Mouse (Mus musculus) heart, embryonic 15.5 days (tissue): ENCODE measurements around the gene Tmem178b. TPM values are rescaled to one million over a fixed set of nuclear protein-coding genes. Genes with fewer than 3 reads are reported as not detected.

Experiments used
- ATAC-seq: fragments of 200-750 bp; cut with Nextera tagmentation; replicated peaks from 2 replicates; pipeline ENCODE4 v1.8.0; 2017; ENCODE audit warnings: low read depth, moderate TSS enrichment; ENCODE audit not compliant: insufficient number of reproducible peaks, insufficient read depth, low FRiP score
- H3K27ac ChIP-seq: fragments of 300-500 bp; sonication (generic); 2 replicates; pipeline ENCODE4 v1.5.1; 2015; ENCODE audit warnings: mild to moderate bottlenecking, inconsistent platforms
- H3K27me3 ChIP-seq: fragments of 300-500 bp; sonication (generic); 2 replicates; pipeline ENCODE4 v1.6.1; 2015; ENCODE audit warnings: inconsistent platforms
- H3K36me3 ChIP-seq: fragments of 300-500 bp; sonication (generic); 2 replicates; pipeline ENCODE4 v1.6.1; 2015; ENCODE audit warnings: mild to moderate bottlenecking, inconsistent platforms
- H3K4me1 ChIP-seq: fragments of 300-500 bp; sonication (generic); replicated peaks from 2 replicates; pipeline ENCODE4 v1.6.1; 2015; ENCODE audit warnings: inconsistent platforms
- H3K4me2 ChIP-seq: fragments of 300-500 bp; sonication (generic); 2 replicates; pipeline ENCODE4 v1.6.1; 2015; ENCODE audit warnings: inconsistent platforms, mild to moderate bottlenecking, moderate library complexity
- H3K4me3 ChIP-seq: fragments of 300-500 bp; sonication (generic); 2 replicates; pipeline ENCODE4 v1.5.1; 2015; ENCODE audit warnings: mild to moderate bottlenecking, inconsistent platforms
- H3K9ac ChIP-seq: fragments of 300-500 bp; sonication (generic); 2 replicates; pipeline ENCODE4 v1.6.1; 2015; ENCODE audit warnings: mild to moderate bottlenecking, inconsistent platforms
- H3K9me3 ChIP-seq: fragments of 300-500 bp; sonication (generic); replicated peaks from 2 replicates; pipeline ENCODE4 v1.6.1; 2016; ENCODE audit warnings: inconsistent platforms
- WGBS: fragments of 180-500 bp; shearing (Covaris S2); methylation state at CpG from one replicate; pipeline ENCODE4 v1.1.7; 2015; ENCODE audit warnings: mixed read lengths; 5-methylcytosine and 5-hydroxymethylcytosine counted together
- polyA plus RNA-seq: library from polyadenylated mRNA; unstranded; fragments of >200 nt; fragmentation: Nextera tagmentation; extraction: Ambion mirVana; gene quantifications from 2 replicates; pipeline ENCODE4 v1.2.1, GENCODE M21; 2015

Tmem178b gene
- polyA plus RNA-seq, 1 experiment from 2014 or later, result 0.01 TPM

DNA sequence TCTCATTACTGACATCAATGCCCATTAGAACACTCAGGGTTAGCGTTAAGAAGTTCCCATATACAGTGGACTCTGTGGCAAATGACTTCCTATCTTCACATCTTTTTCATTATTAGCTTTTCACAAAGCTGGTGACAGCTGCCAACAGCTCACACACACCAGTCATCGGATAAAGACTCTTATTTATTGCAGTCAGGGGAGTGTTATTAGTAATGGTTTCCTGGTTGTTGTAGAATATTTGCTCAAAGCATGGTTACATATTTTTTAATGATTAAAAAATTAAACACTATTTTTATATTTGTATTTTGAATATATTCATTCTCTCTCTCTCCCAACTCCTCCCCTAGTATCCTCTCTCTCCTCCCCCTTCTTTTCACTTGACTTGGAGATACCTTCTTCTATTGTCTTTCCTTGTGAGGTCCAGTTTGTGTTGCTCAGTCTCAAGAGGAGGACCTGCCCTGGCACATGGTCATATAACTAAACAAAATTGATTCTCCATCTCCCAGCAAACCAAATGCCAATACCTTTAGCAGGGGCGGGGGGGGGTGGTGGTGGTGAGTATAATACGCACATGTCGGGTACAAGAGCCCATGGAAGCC is 151.4 kb downstream of the Tmem178b start:
- no peak for ATAC-seq
- no peaks in the 10 kb centered on the region for H3K27me3 ChIP-seq
- no peaks in the 10 kb centered on the region for H3K9me3 ChIP-seq
- no peak overlapping the region for H3K4me3 ChIP-seq
- no peaks in the 10 kb centered on the region for H3K4me1 ChIP-seq
- 80% methylated on average over 5 of the region's 5 CpGs for whole genome bisulfite sequencing
- no peak overlapping the region for H3K27ac ChIP-seq
- H3K9ac ChIP-seq, result no peak overlapping the region
- no peaks in the 10 kb centered on the region for H3K36me3 ChIP-seq
- no peak overlapping the region for H3K4me2 ChIP-seq

DNA sequence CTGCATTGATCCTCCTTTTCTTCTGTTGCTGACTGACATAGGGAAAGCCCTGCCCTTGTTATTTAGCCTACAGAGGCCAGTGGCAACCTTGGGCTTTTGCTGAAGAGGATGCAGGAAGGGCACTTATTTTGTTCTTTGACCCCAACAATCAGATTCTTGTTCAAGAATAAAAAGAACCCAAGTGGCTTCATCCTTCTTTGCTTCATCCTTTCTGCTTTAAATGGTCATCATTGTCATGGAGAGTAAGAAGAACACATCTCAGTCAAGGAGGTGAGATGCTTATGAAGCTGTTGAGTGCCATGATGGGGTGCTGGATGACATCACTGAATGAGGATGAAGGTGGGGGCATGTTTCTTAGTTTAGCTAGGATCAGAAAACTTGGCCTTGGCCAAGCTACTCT is 159.8 kb downstream of the Tmem178b start:
- no peak overlapping the region for H3K9ac ChIP-seq
- H3K9me3 ChIP-seq, result no peaks in the 10 kb centered on the region
- no peaks in the 10 kb centered on the region for H3K36me3 ChIP-seq
- no peak overlapping the region for H3K4me3 ChIP-seq
- no peak for ATAC-seq
- H3K4me1 ChIP-seq, result no peaks in the 10 kb centered on the region
- H3K27ac ChIP-seq, result no peak overlapping the region
- no peaks in the 10 kb centered on the region for H3K27me3 ChIP-seq
- H3K4me2 ChIP-seq, result no peak overlapping the region

DNA sequence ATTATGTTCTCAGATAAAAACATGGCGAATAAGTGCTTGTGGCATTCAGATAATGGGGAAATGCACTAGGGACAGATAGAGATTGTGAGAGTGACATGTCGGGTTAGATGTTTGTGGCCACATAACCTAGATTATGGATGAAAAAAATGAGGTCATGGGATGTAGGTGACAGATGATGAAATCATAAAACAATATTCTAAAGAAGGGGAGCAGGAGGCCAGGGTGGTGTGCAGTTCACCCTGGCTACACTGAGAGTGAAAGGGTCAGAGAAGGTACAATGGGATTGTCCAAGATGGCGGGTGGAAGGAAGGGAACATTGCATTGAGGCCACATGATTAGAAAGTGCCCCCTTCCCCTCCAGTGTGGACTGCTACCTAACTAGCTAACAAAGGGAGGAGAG is 160.9 kb downstream of the Tmem178b start:
- Histone ChIP-seq H3K4me1 (no peaks in the 10 kb centered on the region), H3K27ac (no peak overlapping the region), H3K36me3 (no peaks in the 10 kb centered on the region), H3K9me3 (no peaks in the 10 kb centered on the region), H3K27me3 (no peaks in the 10 kb centered on the region), H3K9ac (no peak overlapping the region), H3K4me2 (no peak overlapping the region), H3K4me3 (no peak overlapping the region)
- ATAC-seq, result no peak
- 83% methylated on average over 3 of the region's 3 CpGs for WGBS

DNA sequence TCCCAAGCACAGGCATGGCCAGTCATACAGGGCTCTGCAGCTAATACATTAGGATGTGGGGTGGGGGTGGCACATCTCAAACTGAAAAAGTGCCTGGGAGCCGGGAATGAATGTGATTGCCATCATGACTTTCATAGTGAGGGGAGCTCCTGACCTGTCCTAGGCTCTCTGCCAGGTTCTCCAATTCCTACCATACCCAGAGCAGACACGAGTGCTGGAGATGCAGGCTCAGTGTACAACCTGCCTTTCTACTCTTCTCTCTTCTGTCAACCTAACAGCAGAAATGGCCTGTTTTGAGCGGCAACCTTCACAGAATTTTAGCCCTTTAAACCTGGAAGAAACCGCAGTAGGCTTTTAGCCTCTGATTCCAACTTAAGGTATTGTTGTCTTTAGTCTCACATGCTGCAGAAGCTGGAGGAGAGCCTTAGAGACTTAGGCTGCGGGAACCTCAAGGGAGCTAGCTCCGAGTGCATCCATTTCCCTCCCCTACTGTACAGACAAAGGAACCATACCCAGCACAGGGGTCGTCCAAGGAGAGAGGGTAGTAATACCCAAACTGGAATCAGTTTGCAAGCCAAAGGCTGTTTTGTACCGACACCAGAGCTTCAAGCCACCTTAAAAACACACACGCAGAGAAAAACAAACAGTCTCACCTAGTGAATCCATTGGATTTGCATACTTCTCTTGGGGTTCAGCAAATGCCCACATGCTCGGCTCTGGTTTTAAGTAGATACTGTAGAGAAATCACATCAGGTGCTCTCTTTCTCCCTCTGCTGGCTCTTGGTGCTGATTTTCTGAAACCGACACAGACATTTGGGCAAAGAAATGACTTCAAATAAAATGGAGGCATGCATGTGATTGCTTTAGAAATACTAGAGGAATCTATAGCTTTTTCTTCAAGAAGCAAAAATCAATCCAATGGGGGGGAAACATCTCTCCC is 176.2 kb downstream of the Tmem178b start:
- Histone ChIP-seq H3K9ac (no peak overlapping the region), H3K36me3 (no peaks in the 10 kb centered on the region), H3K4me2 (no peak overlapping the region), H3K4me1 (no peaks in the 10 kb centered on the region), H3K9me3 (no peaks in the 10 kb centered on the region), H3K27ac (no peak overlapping the region), H3K27me3 (no peaks in the 10 kb centered on the region), H3K4me3 (no peak overlapping the region)
- WGBS, result 41% methylated on average over 11 of the region's 11 CpGs
- ATAC-seq, result no peak

DNA sequence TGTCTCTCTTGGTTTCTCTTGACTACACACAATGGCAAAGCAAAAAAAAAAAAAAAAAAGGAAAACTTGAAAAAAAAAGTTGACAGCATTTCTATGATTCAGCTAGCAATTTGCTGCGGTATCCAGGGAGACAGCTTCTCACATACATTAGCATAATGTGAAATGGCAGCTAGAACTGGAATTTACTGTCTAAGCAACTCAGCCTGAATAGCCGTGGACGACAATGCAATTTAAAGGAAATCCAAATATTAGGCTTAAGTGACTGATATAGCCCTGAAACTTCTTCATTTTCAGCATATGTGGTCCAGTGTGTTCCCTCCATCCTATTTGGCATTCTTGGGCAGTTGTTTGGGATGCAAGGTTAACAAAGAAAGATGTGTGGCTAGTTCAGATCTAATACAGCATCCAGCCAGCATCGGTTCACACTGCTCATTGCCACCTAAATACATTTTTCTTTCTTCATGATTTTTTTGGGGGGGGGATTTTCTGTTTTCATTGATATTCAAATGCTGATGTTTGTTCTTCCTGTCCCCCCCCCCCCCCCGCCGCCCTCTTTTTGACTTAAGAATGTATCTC is 176.9 kb downstream of the Tmem178b start:
- ATAC-seq, result no peak
- 81% methylated on average over 5 of the region's 6 CpGs for WGBS
- H3K27ac ChIP-seq, result no peak overlapping the region
- no peaks in the 10 kb centered on the region for H3K36me3 ChIP-seq
- H3K9me3 ChIP-seq, result no peaks in the 10 kb centered on the region
- H3K4me1 ChIP-seq, result no peaks in the 10 kb centered on the region
- no peak overlapping the region for H3K4me2 ChIP-seq
- no peak overlapping the region for H3K4me3 ChIP-seq
- no peaks in the 10 kb centered on the region for H3K27me3 ChIP-seq
- no peak overlapping the region for H3K9ac ChIP-seq

DNA sequence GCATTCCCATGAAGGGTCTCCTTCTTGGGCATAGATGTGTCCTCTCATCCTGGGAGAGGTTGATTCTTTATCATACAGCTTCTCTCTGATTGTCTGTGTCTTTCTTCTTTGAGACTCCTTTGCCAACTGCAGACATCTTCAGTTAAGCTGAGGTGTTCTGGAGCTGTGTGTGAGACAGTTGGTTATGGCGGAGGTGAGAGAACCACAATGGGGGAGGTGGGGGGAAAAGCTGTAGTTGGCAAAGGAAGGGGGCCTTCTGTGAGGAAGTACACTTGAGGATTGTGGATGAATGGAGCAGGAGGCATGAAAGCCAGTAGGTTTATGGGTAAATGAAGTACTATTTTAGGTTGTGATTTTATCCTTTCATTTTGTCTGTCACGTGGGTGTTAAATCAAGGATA is 178.6 kb downstream of the Tmem178b start:
- H3K4me1 ChIP-seq, result no peaks in the 10 kb centered on the region
- ATAC-seq, result no peak
- no peaks in the 10 kb centered on the region for H3K27me3 ChIP-seq
- 84% methylated on average over 2 of the region's 2 CpGs for WGBS
- no peak overlapping the region for H3K27ac ChIP-seq
- H3K36me3 ChIP-seq, result no peaks in the 10 kb centered on the region
- H3K4me2 ChIP-seq, result no peak overlapping the region
- H3K9ac ChIP-seq, result no peak overlapping the region
- H3K4me3 ChIP-seq, result no peak overlapping the region
- H3K9me3 ChIP-seq, result no peaks in the 10 kb centered on the region

DNA sequence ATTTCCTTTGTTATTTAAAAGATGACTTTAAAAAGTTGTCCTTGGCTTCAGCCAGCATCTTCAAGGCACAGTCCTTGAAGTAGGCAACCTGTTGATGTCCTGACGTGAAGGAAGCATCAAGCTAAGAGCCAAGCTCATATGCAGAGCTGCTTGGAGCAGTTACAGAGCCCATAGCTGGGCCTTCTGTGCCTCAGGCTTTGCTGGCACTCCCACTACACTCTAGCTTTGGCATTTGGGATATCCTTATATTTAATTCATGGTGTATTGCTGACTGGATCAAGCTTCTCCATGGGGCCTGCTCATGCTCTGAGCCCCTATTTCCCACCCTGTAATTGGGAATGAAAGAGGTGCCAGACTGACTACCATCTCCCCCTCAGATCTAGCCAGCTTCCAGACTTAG is 179.5 kb downstream of the Tmem178b start:
- 69% methylated on average over 1 of the region's 1 CpGs for WGBS
- Histone ChIP-seq H3K4me1 (no peaks in the 10 kb centered on the region), H3K9me3 (no peaks in the 10 kb centered on the region), H3K27ac (no peak overlapping the region), H3K4me3 (no peak overlapping the region), H3K4me2 (no peak overlapping the region), H3K27me3 (no peaks in the 10 kb centered on the region), H3K9ac (no peak overlapping the region), H3K36me3 (no peaks in the 10 kb centered on the region)
- no peak for ATAC-seq

DNA sequence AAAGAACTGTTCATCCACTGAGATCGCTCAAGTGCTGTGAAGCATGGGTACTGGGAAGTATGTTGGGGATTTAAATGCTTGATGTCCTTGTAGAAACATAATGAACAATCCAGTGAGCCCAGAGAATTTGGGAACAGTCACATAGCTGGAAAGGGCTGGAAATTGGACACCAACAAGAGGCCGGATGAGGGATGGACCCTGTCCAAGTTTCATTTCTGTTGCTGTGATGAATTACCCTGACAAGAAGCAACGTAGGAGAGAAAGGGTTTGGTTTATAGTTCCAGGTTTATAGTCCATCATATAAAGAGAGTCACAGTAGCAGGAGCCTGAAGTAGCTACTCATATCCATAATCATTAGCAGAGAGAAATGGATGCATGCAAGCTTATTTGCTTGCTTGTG is 186.4 kb downstream of the Tmem178b start:
- Histone ChIP-seq H3K4me2 (no peak overlapping the region), H3K9me3 (no peaks in the 10 kb centered on the region), H3K36me3 (no peaks in the 10 kb centered on the region), H3K27ac (no peak overlapping the region), H3K4me3 (no peak overlapping the region), H3K4me1 (no peaks in the 10 kb centered on the region), H3K27me3 (no peaks in the 10 kb centered on the region), H3K9ac (no peak overlapping the region)
- 70% methylated on average over 3 of the region's 3 CpGs for WGBS
- no peak for ATAC-seq

DNA sequence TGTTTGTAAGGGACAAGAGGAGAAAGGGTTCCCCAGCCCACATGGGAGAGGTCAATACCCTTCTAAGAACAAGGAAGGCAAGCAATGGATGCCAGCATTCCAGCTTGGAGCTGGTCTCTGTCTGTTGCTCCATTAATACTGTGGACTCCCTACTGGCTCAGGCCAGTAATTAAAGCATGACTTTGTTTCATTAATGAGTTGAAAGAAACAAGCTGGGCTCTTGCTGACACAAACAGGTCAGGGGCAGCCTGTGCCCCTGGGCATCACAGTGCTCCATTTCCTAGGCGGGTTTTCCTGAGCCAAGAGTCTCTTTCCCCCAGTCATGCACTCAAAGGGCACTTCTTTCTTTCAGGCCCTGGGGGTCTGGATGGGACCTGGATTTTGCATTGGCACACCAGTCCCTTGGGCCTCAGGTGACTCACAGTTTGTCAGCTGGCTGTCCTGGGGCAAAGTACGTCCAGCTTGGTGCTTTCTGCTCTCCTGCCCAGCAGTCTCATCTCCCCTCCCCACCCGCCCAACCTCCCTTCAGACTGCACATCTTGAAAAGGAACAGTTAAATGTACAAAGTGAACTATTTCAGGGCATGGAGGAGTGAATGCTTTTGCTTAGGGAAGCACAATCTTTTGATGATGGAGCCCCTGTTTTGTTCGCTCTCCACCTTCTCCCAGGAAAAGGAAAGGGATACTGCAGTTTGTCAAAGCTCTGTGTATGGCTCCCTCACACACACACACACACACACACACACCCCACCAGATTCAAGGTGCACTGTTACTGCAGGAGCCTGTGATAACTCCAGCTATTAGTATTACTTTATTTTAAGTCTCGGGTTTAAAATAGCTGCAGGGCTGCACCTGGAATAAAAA is 188.5 kb downstream of the Tmem178b start:
- ATAC-seq, result no peak
- H3K9ac ChIP-seq, result no peak overlapping the region
- H3K27ac ChIP-seq, result no peak overlapping the region
- H3K27me3 ChIP-seq, result no peaks in the 10 kb centered on the region
- H3K4me1 ChIP-seq, result no peaks in the 10 kb centered on the region
- no peaks in the 10 kb centered on the region for H3K9me3 ChIP-seq
- WGBS, result 71% methylated on average over 5 of the region's 5 CpGs
- no peak overlapping the region for H3K4me2 ChIP-seq
- H3K4me3 ChIP-seq, result no peak overlapping the region
- H3K36me3 ChIP-seq, result no peaks in the 10 kb centered on the region

DNA sequence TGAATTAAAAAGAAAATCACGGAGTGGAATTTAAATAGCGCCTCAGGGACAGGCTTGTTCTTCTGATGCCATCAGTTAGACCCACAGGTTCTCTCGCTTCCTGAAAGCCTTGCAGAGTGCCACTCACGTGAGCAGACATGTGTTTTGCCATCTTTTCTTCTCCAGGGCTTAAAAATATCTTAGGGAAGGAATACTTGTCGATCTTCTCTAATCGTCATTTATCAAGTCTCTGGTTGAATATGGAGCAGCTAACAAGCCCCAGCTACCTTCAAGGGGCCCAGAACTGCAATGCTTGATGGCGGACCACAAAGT is 189.1 kb downstream of the Tmem178b start:
- ATAC-seq, result no peak
- Histone ChIP-seq H3K4me2 (no peak overlapping the region), H3K9me3 (no peaks in the 10 kb centered on the region), H3K9ac (no peak overlapping the region), H3K4me3 (no peak overlapping the region), H3K36me3 (no peaks in the 10 kb centered on the region), H3K27me3 (no peaks in the 10 kb centered on the region), H3K27ac (no peak overlapping the region), H3K4me1 (no peaks in the 10 kb centered on the region)
- 82% methylated on average over 7 of the region's 7 CpGs for WGBS

DNA sequence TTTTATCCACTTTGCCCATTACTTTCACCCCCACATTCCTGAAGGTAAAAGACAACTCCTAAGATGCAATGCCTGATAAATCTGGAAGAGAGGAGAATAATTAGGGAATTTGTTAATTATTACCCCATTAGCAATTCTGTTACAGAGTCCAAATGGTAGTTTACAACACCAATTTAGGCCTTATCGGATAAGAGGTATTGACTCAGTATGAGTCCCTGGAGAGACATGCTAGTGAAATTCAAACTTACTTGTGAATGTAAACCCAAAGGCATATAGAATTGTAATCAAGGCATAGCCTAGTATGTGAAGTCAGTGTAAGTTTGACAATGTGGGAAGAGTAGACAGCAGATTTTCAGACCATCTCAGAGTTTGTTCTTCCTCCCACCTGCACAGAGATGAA is 190.4 kb downstream of the Tmem178b start:
- H3K4me1 ChIP-seq, result no peaks in the 10 kb centered on the region
- H3K27ac ChIP-seq, result no peak overlapping the region
- H3K9ac ChIP-seq, result no peak overlapping the region
- 91% methylated on average over 1 of the region's 1 CpGs for WGBS
- H3K4me3 ChIP-seq, result no peak overlapping the region
- H3K36me3 ChIP-seq, result no peaks in the 10 kb centered on the region
- no peaks in the 10 kb centered on the region for H3K9me3 ChIP-seq
- H3K27me3 ChIP-seq, result no peaks in the 10 kb centered on the region
- no peak for ATAC-seq
- H3K4me2 ChIP-seq, result no peak overlapping the region
